Mouse (Mus musculus) cerebral cortex, adult 2 months (tissue): Measurements from ENCODE around the gene Rft1.

Experiments
- WGBS: fragments of 180-500 bp; shearing (Covaris S2); methylation state at CpG from one replicate; pipeline ENCODE4 v1.1.7; 2018; 5-methylcytosine and 5-hydroxymethylcytosine counted together

Gene Rft1

DNA sequence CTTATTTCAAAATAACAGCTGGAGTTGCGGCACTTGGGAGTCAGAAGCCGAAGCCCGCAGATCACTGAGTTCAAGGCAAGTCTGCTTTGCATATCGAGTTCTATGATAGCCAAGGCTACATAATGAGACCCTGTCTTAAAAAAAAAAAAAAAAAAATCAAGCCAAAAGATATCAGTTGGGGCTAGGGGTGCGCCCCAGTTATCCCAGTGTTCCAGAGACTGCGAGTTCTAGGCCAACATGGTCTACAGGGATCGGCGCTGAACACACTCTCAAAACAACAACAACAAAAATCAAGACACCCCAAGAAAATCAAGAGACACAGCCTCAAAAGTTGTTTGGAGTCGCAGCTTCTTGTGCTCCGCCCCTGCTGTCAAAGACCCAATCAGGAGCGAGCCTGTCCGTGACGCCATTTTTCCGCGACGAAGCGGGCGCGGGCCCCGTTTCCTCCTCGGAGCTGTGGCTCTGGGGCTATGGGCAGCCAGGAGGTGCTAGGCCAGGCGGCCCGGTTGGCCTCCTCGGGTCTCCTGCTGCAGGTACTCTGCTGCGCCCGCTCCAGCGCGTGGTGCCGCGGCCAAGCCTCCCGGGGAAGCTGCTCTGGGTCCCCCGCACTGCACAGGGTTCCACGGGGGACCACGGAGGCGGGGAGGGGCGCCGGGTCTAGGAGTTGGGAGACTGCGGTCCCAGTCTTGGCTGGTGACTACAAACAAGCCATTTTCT is at the start of gene Rft1:
TSS of gene Rft1 (plus strand) at position 418 of the 717 bp plus-strand sequence.
- 2% methylated on average over 38 of the region's 38 CpGs for WGBS

DNA sequence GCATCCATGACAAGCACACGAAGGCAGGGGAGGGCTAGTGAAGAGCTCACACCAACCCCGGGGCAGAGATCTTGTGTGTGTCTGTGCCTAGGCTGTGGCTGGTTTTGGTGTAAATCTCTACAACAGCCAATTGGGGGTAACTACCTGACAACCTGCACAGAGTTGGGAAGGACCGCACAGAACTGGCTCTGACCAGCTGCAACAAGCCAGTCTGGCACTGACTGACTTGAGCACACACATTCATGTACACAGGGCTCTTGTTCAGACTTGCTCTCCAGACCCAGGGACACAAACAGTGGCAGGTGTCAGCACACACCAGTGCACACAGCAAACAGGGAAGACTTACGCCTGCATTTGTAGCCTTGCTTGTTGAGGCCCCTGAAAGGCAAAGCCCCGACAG is 47.3 kb upstream of the Rft1 start:
- WGBS = 91% methylated on average over 5 of the region's 5 CpGs

DNA sequence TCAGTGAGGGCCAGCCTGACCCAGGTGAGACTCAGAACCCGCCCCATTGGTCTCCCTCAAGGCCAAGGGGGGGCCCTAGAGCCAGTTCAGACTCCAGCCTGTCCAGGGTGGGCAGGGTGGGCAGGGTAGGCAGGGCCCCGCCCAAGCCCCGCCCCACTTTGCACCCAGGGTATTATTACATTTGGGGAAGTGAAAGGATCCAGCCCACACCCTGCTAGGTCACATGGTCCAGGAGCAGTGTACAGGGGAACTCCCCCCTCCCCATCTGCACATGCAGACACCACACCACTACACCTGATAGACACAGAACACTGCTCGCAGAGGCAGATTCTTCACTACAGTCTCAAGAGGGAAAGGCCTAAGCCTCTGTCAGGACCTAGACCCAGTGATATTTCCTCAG is 46.5 kb upstream of the Rft1 start:
- WGBS = 86% methylated on average over 4 of the region's 4 CpGs

DNA sequence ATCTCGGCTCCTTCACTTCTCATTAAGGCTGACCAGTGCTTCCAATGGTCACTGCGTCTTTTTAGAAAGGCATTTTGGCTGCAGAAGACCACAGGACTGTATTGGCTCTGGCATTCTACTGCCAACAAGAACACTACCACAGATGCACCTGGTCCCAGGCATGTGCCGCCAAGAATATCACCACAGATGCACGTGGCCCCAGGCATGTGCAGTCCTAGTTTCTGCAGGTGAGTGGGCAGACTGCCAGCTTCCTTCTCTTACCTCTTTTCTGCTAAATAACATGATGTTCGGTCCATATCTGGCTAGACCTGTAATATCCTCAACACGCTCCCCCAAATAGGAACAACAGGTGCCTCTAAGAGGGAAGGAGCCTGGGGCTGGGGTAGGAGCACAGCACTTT is 46.0 kb upstream of the Rft1 start:
- WGBS = 86% methylated on average over 6 of the region's 6 CpGs

DNA sequence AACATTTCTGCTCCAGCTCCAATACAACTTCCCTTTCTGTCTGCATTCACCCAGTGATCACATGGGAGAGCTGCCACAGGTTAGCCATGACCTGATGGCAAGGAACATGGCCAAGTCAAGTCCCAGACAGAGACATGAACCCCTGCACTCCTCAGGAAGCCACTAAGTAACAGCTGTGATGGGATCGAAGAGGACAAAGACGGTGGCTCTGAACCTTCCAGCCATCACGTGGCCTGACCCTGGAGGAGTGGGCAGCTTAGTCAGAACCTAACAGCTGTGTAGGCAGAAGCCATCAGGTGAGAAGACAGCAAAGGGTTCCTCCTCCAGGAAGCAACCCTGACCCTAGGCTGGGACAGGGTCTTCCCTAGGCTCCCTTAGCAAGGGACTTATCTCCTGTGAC is 44.7 kb upstream of the Rft1 start:
- 95% methylated on average over 3 of the region's 3 CpGs for WGBS

DNA sequence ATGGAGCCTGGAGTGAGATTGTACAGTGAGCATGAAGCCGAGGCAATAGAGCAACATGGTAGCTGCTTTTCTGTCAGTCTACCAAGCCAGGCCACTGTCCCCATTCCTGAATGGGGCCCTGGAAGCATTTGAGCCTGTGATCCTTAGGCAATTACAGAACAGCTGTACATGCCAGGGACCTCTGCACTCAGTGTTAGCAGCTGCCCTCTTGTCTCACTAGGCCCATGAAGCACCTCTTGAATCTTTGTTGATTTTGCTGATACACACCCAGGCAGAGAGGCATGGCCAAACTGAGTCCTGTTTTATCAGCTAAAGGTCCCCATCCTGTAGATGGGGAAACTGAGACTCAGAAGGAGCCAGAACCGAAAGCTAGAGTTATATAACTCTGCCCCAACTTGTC is 43.9 kb upstream of the Rft1 start:
- 89% methylated on average over 2 of the region's 2 CpGs for WGBS

DNA sequence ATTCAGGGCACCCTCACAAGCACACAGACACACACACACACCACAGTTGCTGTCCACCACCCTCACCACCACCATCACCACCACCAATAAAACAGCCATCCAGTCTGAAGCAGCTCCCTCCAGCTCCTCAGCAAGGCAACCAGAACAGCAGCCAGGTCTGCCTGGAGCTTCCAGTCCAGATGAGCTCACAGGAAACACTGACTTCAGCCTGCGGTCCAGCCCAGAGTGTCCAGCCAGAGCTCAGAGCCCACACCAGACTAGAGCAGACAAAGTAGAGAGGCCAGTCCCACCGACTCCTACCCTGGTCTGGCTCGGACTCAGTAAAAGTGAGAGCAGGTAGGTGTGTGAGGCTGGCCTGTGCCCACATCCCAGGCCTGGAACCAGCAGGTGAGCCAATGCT is 43.2 kb upstream of the Rft1 start:
- WGBS = 95% methylated on average over 3 of the region's 3 CpGs

DNA sequence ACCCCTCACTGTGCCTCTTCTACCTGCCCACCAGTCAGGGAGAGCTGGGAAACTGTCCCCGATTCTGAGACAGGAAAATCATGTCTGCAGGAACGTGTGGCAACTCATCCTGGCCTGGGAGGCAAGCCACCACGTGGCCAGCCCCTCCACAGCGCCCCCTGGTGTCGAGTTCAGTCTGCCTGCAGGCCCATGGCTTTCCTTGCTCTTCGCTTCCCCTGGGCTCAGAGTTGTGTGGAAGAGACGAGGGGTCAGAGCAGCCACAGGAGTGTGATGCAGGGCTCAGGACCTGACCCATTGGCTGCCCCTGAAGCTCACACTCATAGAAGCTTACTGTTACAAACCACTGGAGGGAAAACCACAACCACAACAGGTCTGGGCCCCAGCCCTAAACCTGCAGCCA is 41.6 kb upstream of the Rft1 start:
- WGBS = 29% methylated on average over 7 of the region's 7 CpGs

DNA sequence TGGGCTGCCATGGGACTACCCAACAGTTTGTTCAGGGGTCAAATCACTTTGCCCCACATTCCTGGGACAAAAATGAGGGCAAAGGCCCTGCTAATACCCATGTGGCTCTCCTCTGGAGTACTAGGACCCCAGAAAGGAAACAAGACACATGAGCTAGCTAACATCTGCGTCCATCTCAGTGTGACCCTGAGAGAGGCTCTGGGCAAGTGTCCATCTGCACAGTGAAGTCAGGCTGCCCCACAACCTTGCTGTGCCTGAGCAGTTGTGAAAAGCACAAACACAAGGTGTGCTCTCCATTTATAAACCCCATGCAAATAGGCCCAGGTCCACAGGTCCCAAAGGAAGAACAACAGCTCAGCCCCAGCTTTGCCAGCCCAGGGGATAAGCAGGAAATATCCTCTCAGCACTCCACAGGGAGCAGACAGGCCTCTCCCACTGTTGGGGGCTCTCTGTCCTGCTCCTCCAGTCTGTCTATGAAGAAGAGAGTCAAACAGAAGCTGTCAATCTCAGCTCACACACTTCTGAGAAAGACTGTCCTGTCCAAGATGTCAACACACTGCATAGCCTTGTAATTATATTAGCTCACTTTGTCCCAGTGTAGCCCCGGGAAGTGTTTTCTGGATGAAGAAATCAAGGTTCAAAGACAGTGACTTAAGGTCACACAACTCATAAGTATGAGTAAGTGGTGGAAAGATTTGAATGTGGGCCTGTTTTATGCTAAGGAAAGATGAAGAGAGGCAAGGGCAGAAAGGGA is 41.0 kb upstream of the Rft1 start:
- 79% methylated on average over 2 of the region's 2 CpGs for WGBS

DNA sequence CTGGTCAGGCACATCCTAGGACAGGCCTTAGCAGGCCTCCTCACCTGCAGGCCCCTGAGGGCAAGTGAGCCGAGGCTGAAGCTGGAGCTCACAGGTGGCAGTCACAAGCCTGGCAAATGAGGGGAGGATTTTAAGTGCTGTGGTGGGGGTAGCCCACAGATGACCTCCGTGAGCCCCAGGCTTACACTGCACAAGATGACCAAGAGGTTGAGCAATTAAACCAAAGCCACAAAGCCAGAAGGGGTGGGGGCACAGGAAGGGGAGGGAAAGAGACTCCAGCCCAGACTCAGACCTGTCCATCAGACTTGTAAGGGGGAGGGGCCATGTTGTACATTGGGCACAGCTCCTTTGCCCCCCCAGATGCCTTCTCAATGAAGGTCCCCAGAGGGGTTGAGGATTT is 37.4 kb upstream of the Rft1 start:
- 87% methylated on average over 2 of the region's 2 CpGs for WGBS

DNA sequence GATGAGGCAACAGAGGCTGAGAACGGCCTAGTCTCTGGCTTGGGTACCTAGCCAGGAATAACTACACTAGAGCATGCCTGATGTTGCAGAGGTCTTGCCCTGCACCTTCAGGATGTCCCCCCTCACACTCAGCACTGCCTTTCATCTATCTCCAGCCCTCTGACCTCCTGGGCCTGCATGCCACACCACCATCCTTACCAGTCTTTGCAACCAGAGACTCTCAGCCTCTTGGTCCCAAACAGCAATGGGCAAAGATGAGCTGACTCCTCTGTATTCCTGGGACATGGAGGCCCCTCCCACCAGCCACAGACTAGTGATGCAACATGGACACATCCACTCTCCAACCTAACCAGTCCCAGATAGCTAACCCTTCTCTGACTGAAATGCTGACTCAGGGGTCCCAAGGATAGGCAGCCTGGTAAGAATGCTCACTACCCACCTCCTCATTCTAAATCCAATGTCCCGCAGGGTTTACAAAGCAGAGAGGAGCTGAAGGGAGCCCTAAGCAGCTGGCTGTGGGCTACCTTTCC is 35.3 kb upstream of the Rft1 start:
- WGBS = 97% methylated on average over 2 of the region's 2 CpGs

DNA sequence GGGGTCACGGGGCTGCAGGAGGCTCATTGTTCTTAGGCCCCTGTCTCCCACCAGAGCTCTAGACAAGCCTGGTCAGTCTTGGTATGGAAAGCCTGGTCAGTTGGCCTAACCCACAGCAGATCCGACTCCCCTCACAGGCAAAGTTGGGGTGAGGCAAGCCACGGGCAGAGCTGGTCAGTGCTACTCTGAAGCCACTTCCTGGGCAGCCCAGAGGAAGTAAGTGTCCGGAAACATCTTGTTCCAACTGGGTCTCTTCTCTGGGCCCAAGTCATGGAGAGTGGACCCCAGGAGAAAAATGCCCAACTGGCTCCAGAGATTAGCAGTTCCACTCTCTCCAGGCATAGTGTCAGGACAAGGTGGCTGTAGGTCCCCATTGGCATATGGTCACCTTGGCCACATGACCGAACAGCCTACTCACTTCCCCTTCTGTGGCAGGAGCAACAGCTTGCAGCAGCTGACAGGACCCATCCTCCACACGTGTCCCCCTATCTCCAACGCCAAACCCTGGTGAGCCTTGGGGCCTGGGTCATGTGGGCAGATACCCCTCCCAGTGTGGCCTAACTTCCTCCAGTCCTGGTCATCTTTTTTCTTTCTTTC is 34.1 kb upstream of the Rft1 start:
- WGBS = 90% methylated on average over 7 of the region's 7 CpGs

DNA sequence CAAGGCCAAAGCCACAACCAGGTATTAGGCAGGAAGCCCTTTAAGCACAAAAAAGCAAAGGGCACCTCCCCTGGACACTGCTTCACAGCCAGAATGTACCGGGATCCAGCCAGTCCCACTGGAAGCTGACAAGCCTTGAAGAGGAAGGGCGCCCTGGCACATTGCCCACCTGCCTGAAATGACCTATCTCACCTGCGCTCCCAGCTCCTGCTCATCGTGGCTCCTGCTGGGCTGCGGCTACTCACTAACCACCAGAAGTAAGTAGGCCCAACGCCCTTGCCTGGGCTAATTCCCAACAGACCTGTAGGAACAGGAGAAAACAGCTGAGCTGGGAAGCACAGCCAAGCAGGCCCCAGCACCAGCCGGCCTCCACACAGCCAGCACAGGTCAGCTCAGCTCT is 32.0 kb upstream of the Rft1 start:
- WGBS = 76% methylated on average over 7 of the region's 7 CpGs

DNA sequence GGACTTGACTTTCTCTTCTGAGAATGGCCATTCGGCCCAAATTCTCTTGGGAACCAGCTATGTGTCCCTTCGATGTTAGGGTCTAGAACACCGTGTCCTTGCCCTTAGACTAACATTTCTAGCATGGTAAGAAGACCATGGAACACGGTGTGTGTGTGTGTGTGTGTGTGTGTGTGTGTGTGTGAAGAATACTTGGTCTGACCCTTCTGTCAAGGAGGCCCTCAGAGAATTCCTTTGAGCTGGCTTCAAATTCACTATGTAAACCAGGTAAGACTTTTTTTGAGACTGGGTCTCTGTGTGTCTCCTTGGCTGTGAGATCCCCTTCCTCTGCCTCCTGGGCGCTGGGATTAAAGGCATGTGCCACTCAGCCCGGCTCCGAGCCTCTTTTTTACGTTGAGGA is 31.6 kb upstream of the Rft1 start:
- WGBS = 95% methylated on average over 8 of the region's 8 CpGs

DNA sequence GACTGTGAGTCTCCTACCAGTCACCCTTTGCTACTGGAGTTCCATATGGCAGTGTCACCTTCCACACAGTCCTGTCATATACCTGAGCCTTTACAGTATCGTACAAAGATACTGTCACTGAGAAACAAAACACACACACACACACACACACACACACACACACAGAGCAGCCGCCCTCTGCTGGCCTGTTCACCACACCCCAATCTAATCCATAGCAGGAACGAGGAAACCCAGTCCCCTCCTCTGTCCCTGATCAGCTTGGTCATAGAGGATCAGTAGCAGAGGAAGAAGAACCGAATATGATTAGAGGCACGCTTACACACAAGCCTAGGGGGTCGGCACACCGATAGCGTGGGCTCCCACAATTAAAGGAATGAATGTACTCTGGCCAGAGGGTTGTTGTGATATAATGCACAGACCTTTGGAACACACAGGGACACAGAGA is 29.9 kb upstream of the Rft1 start:
- 60% methylated on average over 8 of the region's 8 CpGs for WGBS

DNA sequence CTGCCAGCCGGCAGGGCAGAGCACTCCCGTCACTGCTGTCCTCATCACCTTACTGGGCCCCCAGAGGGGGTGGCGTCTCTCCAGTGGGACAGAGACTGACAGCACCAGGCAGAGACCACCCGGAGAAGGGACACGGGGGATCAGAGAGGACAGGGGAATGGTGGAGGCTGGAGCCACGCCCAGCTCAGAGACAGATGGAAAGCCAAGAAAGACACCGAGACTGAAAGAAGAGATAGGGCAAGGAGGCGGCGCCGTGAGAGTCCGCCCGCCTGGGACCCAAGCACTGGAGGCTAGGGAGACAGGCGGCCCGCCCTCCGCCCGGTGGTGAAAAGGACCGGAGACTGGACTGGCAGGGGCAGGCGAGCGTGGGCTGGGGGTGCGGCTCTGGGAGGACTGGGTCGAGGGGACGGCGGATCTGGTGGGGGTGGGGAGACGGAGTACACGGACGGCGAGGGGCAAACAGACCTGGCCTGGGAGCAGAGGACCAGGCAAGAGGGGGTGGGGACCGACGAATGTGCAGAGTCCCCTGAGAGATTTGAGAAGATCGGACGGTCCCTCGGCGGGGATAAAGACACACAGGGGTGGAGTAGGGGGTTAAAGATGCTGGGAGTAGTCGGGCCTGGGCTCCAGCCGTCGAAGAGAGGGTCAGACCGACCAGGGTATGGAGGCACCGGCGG is 28.9 kb upstream of the Rft1 start:
- 4% methylated on average over 37 of the region's 39 CpGs for WGBS

DNA sequence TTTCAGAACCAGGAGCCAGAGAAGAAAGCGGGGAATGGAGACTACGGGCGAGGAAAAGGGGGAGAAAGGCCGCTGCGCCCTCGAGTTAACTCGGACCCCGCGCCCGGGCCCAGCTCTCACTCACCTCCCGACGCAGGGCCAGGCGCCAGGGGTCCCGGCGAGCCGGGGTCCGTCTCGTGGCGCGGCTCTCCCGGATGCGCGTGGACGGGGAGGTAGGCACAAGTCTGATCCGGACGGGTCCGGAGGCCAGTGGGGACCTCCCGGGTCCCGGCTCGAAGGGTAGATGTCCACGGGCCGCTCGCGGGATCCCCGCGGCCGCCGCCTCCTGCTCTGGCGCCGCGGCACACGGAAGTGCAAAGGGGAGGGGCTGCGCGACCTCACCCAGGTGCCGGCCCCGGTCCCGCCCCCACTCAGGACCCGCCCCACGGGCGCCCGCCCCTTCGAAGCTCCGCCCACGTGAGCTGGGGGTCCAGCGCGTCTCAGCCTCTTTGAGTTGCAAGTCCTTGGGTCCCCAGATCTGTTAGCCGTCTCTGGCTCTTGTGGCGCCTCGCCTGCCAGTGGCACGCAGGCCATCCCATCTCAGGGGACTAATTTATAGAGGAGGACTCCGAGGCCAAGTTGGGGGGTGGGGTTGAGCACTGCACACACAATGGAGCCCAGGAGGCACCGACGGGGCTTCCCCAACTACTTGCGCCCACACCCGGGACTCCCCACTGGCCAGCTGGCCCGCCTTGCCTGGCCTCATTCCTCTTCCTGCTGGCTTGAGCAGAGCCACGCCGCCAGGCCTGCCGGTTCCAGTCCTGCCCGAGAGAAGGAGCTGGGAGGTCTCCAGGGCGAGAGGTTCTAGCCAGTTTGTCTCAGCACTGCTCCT is 28.1 kb upstream of the Rft1 start, which contains the start of gene Prkcd:
TSS of gene Prkcd (minus strand) at position 355 of the 871 bp plus-strand sequence.
- WGBS = 3% methylated on average over 71 of the region's 71 CpGs

DNA sequence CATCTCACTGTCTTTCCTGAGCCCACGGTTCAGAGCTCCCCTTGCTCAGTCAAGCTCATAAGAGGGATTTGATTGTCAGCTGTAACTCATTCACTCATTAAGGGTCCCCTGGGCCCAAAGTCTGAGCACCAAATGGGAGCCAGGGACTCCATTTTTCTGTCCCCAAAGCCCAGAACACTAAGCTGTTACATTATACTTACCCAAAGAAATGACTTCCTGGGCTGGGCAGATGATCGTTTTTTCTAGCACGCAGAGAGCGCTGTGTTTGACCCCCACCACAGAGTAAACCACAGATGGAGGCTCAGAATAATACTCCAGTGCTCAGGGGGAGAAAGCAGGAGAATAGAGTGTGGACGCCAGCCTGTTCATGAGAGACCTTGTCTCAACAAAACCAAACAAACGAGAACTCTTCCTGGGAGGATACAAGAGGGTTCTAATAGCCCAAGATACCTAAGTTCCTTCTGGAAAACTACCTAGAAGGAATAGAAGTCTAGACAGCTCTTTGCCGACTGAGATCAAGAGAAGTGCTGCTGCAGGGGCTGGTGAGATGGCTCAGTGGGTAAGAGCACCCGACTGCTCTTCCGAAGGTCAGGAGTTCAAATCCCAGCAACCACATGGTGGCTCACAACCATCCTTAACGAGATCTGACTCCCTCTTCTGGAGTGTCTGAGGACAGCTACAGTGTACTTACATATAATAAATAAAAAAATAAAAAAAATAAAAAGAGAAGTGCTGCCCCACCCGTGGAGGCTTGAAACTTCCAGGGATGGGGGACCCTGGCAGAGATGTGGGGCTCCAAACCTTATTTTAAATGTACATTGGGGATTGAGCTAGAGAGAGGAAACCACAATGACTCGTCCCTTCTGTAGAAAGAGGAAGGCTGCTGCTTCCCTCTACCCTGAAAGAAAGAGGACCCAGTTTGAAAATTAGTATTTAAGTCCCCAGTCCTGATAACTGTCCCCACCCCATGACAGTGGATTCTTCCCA is 27.1 kb upstream of the Rft1 start:
- 66% methylated on average over 12 of the region's 12 CpGs for WGBS

DNA sequence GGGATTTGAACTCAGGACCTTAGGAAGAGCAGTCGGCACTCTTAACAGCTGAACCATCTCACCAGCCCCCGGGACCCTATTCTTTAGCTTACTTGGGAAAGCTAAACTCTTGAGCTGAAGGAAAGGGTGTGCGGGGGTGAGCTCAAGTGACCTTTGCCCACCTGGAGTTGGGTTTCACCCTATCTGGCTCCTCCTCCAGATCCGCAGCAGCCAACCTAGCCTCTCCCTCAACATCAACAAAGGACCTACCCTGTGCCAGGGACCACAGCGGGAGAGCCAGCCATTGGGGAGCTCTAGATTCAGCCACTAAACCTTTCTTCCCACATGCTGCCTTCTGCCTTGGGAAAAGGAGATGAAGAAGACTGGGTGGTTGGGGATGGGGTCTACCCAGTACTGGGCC is 25.9 kb upstream of the Rft1 start:
- 92% methylated on average over 5 of the region's 5 CpGs for WGBS

DNA sequence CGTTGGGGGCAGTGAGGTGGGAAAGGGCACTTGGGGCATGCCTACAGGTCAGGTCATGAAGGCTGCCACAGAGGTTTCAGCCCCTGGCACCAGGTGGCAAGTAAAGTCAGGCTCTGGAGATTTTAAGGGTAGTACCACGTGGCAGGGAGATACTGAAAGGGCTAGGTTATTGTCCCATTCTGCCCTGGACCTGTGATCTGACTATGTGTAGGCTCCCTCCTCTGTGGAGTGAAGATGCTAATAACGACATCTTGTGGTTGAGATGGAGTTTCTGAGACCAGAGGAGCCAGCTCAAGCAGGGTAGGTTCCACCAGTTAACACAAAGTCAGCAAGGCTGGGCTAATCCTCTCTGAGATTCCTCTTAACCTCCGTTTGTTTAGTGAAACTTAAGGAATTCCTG is 24.3 kb upstream of the Rft1 start:
- 69% methylated on average over 4 of the region's 4 CpGs for WGBS
